Mouse (Mus musculus) ES-E14 (cell line): ENCODE measurements at regions not wholly inside any gene's neighbourhood (a gene's known extent, or its start where the extent isn't known, plus 50 kb on each side); places are given as distances from the start of the nearest gene placed in this dataset.

Experiments used
- DNase-seq: peaks from one replicate; pipeline ENCODE4 v3.0.0-alpha.2; 2013; ENCODE audit warnings: low read depth, low spot score
- H3K27ac ChIP-seq: 2 replicates; pipeline ENCODE4 v1.5.1; 2012; ENCODE audit warnings: low read depth, mild to moderate bottlenecking, low read length, moderate library complexity, mixed read lengths; ENCODE audit not compliant: poor library complexity, insufficient read depth, severe bottlenecking
- H3K36me3 ChIP-seq: 2 replicates; pipeline ENCODE4 v1.6.1; 2012; ENCODE audit warnings: mild to moderate bottlenecking, low read length, moderate library complexity, mixed read lengths; ENCODE audit not compliant: control insufficient read depth, poor library complexity, insufficient read depth, severe bottlenecking
- H3K4me1 ChIP-seq, 2 experiments: fragments of 150-350 bp in 1 of 2; sonication (generic) in 1 of 2; 2 replicates each; pipeline ENCODE4 v1.6.1; 2012; ENCODE audit warnings: low read length in 2 of 2, mild to moderate bottlenecking in 1 of 2, mixed read lengths in 1 of 2; ENCODE audit not compliant: control insufficient read depth in 2 of 2, insufficient read depth in 2 of 2, poor library complexity in 1 of 2
- H3K4me3 ChIP-seq, 2 experiments: fragments of 150-350 bp in 1 of 2; sonication (generic) in 1 of 2; 2 replicates each; pipeline ENCODE4 v1.5.1; 2012; ENCODE audit warnings: low read length in 2 of 2, low read depth in 1 of 2, mild to moderate bottlenecking in 1 of 2, mixed read lengths in 1 of 2; ENCODE audit not compliant: insufficient read depth in 1 of 2, poor library complexity in 1 of 2, severe bottlenecking in 1 of 2
- H3K9ac ChIP-seq: 2 replicates; pipeline ENCODE4 v1.6.1; 2012; ENCODE audit warnings: low read depth, mild to moderate bottlenecking, low read length, mixed read lengths; ENCODE audit not compliant: poor library complexity, insufficient read depth, severe bottlenecking
- H3K9me3 ChIP-seq: fragments of 150-350 bp; sonication (generic); 2 replicates; pipeline ENCODE4 v1.6.1; 2012; ENCODE audit warnings: low read depth, mild to moderate bottlenecking, low read length; ENCODE audit not compliant: control insufficient read depth, insufficient read depth
- CHD2 ChIP-seq: IDR thresholded peaks from 2 replicates; pipeline ENCODE4 v1.6.1; 2014; ENCODE audit warnings: mild to moderate bottlenecking, low read depth, low read length, inconsistent platforms
- HCFC1 ChIP-seq: IDR thresholded peaks from 2 replicates; pipeline ENCODE4 v1.6.1; 2012; ENCODE audit warnings: low read length, inconsistent platforms, borderline replicate concordance; ENCODE audit not compliant: insufficient read depth
- MAFK ChIP-seq: IDR thresholded peaks from 2 replicates; pipeline ENCODE4 v1.6.1; 2014; ENCODE audit warnings: mild to moderate bottlenecking, low read depth, low read length, inconsistent platforms; ENCODE audit not compliant: insufficient read depth
- ZC3H11A ChIP-seq: IDR thresholded peaks from 2 replicates; pipeline ENCODE4 v1.6.1; 2012; ENCODE audit warnings: low read depth, mild to moderate bottlenecking, inconsistent platforms, low read length, borderline replicate concordance
- ZNF384 ChIP-seq: IDR thresholded peaks from 2 replicates; pipeline ENCODE4 v1.6.1; 2012; ENCODE audit warnings: low read depth, low read length, inconsistent platforms
- in situ Hi-C, 2 experiments: fragments of 600-800 bp; cut with MboI; formaldehyde crosslinking; loops; one replicate each; pipeline ENCODE4 v1.15.1; 2025; ENCODE audit warnings: low sequenced_read_pairs in 2 of 2, inconsistent platforms in 1 of 2; ENCODE audit not compliant: unreplicated experiment in 2 of 2

DNA sequence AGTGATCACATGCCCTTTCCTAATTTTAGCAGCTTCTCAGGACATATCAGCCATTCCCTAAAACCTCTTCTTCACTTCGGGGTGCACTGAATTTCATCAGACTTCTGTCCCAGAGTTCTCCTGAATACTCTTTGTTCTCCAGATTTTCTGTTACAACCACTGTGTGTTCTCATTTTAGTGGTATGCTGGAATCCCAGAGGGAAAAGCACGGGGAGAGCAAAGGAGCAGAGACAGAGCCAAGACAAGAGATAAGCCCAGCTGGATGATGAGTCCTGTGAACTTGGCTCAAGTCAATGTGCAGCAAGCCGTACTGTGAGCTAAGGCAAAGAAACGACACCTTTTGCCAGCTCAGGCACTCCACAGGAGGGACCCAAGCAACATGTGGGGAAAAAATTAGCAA is 416.3 kb upstream of the Intu start:
- Histone ChIP-seq H3K9me3 (no peaks in the 10 kb centered on the region), H3K4me1 (no peaks in the 10 kb centered on the region), H3K36me3 (no peaks in the 10 kb centered on the region), H3K9ac (no peak overlapping the region), H3K4me3 (no peak overlapping the region), H3K27ac (no peak overlapping the region)
- in situ Hi-C loops = no loop called here
- no peak for TF ChIP-seq CHD2
- no peak for TF ChIP-seq HCFC1
- DNase-seq = no peak

DNA sequence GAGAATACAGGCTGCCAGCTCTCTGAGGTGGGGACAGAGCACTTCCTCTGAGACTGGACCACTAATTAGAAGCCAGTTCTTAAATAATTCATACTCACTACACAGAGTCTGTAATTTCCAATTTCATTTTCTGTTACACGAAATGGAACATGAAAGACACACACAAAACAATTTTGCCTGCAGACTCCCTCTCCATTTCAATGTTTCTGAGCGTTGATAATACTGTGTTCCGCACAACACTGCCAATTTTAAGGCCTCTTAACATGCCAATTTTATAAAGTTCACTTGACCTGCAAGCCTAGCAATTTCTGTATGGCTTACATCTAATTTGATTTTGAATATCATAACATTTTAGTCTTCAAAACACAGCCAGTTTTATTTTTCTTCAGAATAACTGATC is 412.5 kb upstream of the Intu start:
- no peaks in the 10 kb centered on the region for H3K9me3 ChIP-seq
- H3K9ac ChIP-seq = no peak overlapping the region
- H3K4me1 ChIP-seq = 0 out of 4 replicates have a peak, but pooled peaks cover 0 to 2% of the 10 kb centered on the region in 2 experiments
- no peak for DNase-seq
- no peak for TF ChIP-seq HCFC1
- no peak for TF ChIP-seq ZC3H11A
- no peak for TF ChIP-seq MAFK
- TF ChIP-seq CHD2 = no peak
- no peak overlapping the region for H3K27ac ChIP-seq
- no peak overlapping the region for H3K4me3 ChIP-seq
- in situ Hi-C loops = no loop called here
- no peaks in the 10 kb centered on the region for H3K36me3 ChIP-seq

DNA sequence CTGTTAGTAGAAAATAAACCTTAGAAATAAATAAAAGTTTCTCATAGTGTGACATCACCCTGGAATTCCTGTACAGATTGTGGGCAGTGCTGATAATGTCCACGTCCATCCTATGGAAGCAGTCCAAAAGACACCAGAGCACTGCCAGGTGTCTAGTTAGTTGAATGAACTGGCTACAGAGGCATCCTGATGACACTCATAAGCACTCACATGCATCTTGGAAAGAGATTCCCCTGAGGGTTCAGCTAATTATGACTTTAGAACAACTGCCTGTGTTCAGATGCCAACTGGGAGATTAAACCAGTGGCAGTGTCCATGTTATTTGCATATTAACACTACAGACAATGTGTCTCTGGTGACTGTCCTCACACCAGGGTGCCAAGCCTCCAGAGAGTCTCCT is 411.6 kb upstream of the Intu start:
- TF ChIP-seq MAFK (no peak), ZNF384 (no peak), ZC3H11A (no peak), HCFC1 (no peak), CHD2 (no peak)
- H3K4me1 ChIP-seq = peaks cover 0 to 2% of the 10 kb centered on the region in 2 experiments; a peak in 1 of 4 replicates
- DNase-seq = no peak
- H3K27ac ChIP-seq = no peak overlapping the region
- H3K9me3 ChIP-seq = no peaks in the 10 kb centered on the region
- H3K9ac ChIP-seq = no peak overlapping the region
- no peaks in the 10 kb centered on the region for H3K36me3 ChIP-seq
- H3K4me3 ChIP-seq = no peak overlapping the region
- in situ Hi-C loops = no loop called here

DNA sequence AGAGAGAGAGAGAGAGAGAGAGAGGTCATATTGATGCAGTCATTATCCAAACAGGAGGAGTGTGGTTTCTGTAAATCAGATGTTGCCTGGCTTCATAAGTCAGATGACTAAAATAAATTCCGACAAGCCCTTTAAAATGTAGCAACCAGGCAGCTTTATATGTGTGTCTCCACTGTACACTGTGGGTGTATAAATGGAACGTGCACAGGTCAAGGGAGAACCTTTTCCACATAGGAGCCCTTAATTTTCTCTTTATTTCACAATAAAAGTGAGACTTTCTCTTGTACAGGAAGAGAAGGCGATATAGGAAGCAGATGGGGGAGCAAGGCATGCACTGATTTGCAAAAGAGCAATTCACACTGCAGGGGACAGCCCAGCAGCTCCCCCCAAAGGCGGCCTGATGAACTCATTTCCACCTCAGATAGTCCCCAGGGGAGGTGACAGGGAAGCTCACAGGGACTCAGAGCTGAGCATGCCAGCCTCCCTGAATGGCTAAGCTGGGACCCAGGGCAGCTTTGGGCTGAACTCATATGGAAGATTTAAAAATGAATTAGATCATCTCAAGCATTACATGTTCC is 410.7 kb upstream of the Intu start:
- Histone ChIP-seq H3K36me3 (no peaks in the 10 kb centered on the region), H3K4me1 (peaks cover 0 to 2% of the 10 kb centered on the region in 2 experiments; a peak in 1 of 4 replicates), H3K9ac (no peak overlapping the region), H3K9me3 (no peaks in the 10 kb centered on the region), H3K27ac (no peak overlapping the region), H3K4me3 (no peak overlapping the region)
- in situ Hi-C loops = no loop called here
- TF ChIP-seq ZC3H11A = no peak; the same call in 1 of the 2 replicates
- DNase-seq = no peak

DNA sequence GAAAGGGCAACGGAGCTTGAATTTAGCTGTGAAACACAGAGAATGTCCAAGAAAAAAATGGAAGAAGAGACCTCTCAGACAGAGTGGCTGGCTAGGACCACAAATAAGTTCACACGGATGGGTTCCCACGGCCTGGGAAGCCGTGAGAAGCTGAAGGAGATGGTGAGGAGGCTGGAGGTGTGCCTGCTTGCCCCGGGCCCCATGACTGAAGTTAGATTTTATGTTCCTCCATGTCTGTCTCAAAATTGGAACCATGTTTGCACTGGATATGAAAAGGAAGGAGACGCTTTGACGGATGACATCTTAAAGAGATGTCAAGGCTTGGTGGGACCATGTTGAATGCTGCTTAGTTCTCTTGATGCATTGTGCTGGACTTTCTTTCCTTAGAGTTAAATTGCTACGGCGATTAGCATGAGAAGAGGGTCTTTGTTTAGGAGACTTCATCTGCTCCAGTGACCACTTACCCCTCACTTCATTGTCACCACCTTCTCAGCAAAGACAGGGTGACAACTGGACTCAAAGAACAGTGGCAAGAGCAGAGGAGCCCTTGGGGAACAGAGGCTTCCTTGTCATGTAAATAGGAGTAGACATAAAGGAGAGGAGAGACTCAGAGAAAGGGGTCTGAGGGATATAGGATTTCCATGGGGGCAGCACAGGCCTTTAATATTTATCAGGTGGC is 407.4 kb upstream of the Intu start:
- H3K27ac ChIP-seq = no peak overlapping the region
- no peaks in the 10 kb centered on the region for H3K9me3 ChIP-seq
- peaks cover 0 to 2% of the 10 kb centered on the region in 2 experiments; a peak in 1 of 4 replicates for H3K4me1 ChIP-seq
- no peak overlapping the region for H3K4me3 ChIP-seq
- in situ Hi-C loops = no loop called here
- TF ChIP-seq ZC3H11A = no peak
- no peak for TF ChIP-seq HCFC1
- no peak for TF ChIP-seq MAFK
- TF ChIP-seq CHD2 = no peak
- no peak for TF ChIP-seq ZNF384
- no peaks in the 10 kb centered on the region for H3K36me3 ChIP-seq
- no peak overlapping the region for H3K9ac ChIP-seq
- DNase-seq = no peak
